Mouse (Mus musculus): ENCODE data around the gene Clasp2. TPM values are rescaled to one million over a fixed set of nuclear protein-coding genes. Genes with fewer than 3 reads are reported as not detected.
A peak's percentile ranks its signal among the peaks of the same experiment; 100 is the strongest.

The Clasp2 gene
- polyA plus RNA-seq, 2 experiments: 4.7 to 8.8 TPM

- TF ChIP-seq EP300 (IDR thresholded peaks at IDR 0.05; ENCODE audit: low read depth): no peak
- TF ChIP-seq CTCF (IDR thresholded peaks at IDR 0.05; ENCODE audit: low read depth): no peak
- 69% methylated on average over 1 of the region's 1 CpGs for WGBS (ENCODE audit: insufficient replicate concordance)
- H3K4me1 ChIP-seq (replicated peaks; ENCODE audit: control insufficient read depth in 2 of 2, insufficient read depth in 2 of 2, low read length in 1 of 2): peaks cover 15 to 16% of the 10 kb centered on the region in 2 experiments
- ATAC-seq (ENCODE audit: insufficient read depth) (no peak), DNase-seq (ENCODE audit: low read depth in 3 of 3, low spot score in 3 of 3) (no peak)
- H3K36me3 ChIP-seq (replicated peaks; ENCODE audit: control insufficient read depth, insufficient read depth, low read depth): peaks cover 51% of the 10 kb centered on the region
- no peak overlapping the region for H3K27ac ChIP-seq
- no peak overlapping the region for H3K9ac ChIP-seq (replicated peaks)
- H3K27me3 ChIP-seq (ENCODE audit: control insufficient read depth, insufficient read depth, low read length): no peaks in the 10 kb centered on the region
- H3K4me3 ChIP-seq (ENCODE audit: insufficient read depth in 1 of 2, low read depth in 2 of 2, low read length in 2 of 2): no peak overlapping the region
- no peak overlapping the region for H3K4me2 ChIP-seq (ENCODE audit: low read depth)
- no peaks in the 10 kb centered on the region for H3K9me3 ChIP-seq (ENCODE audit: control insufficient read depth, low read length)
Observed at GRCm38 (mm10) chr9:113947216-113947615, 205.9 kb downstream of the Clasp2 start.

- H3K4me3 ChIP-seq (ENCODE audit: insufficient read depth in 1 of 2, low read depth in 2 of 2, low read length in 2 of 2): no peak overlapping the region
- peaks cover 0 to 2% of the 10 kb centered on the region in 2 experiments; a peak in 2 of 4 replicates for H3K4me1 ChIP-seq (replicated peaks; ENCODE audit: control insufficient read depth in 2 of 2, insufficient read depth in 2 of 2, low read length in 1 of 2)
- 78% methylated on average over 4 of the region's 4 CpGs for WGBS (ENCODE audit: insufficient replicate concordance)
- H3K27ac ChIP-seq: no peak overlapping the region
- H3K27me3 ChIP-seq (ENCODE audit: control insufficient read depth, insufficient read depth, low read length): no peaks in the 10 kb centered on the region
- H3K9me3 ChIP-seq (ENCODE audit: control insufficient read depth, low read length): no peaks in the 10 kb centered on the region
- DNase-seq (ENCODE audit: low read depth in 3 of 3, low spot score in 3 of 3) (no peak), ATAC-seq (ENCODE audit: insufficient read depth) (no peak)
- peaks cover 76% of the 10 kb centered on the region for H3K36me3 ChIP-seq (replicated peaks; ENCODE audit: control insufficient read depth, insufficient read depth, low read depth)
- H3K4me2 ChIP-seq (ENCODE audit: low read depth): no peak overlapping the region
- TF ChIP-seq EP300 (IDR thresholded peaks at IDR 0.05; ENCODE audit: low read depth) (no peak), CTCF (IDR thresholded peaks at IDR 0.05; ENCODE audit: low read depth) (no peak)
- no peak overlapping the region for H3K9ac ChIP-seq (replicated peaks)
Observed at GRCm38 (mm10) chr9:113957777-113958176, 216.5 kb downstream of the Clasp2 start.

GRCm38 (mm10) chr9:113963718-113964117, 222.4 kb downstream of the Clasp2 start:
- no peak for TF ChIP-seq EP300 (IDR thresholded peaks at IDR 0.05; ENCODE audit: low read depth)
- TF ChIP-seq CTCF (IDR thresholded peaks at IDR 0.05; ENCODE audit: low read depth): no peak
- ATAC-seq (ENCODE audit: insufficient read depth) (no peak), DNase-seq (ENCODE audit: low read depth in 3 of 3, low spot score in 3 of 3) (no peak)
- H3K27ac ChIP-seq: no peak overlapping the region
- H3K9ac ChIP-seq (replicated peaks): no peak overlapping the region
- no peak overlapping the region for H3K4me2 ChIP-seq (ENCODE audit: low read depth)
- H3K4me1 ChIP-seq (replicated peaks; ENCODE audit: control insufficient read depth in 2 of 2, insufficient read depth in 2 of 2, low read length in 1 of 2): peaks cover 24 to 27% of the 10 kb centered on the region in 2 experiments
- no peaks in the 10 kb centered on the region for H3K9me3 ChIP-seq (ENCODE audit: control insufficient read depth, low read length)
- peaks cover 76% of the 10 kb centered on the region for H3K36me3 ChIP-seq (replicated peaks; ENCODE audit: control insufficient read depth, insufficient read depth, low read depth)
- no peak overlapping the region for H3K4me3 ChIP-seq (ENCODE audit: insufficient read depth in 1 of 2, low read depth in 2 of 2, low read length in 2 of 2)
- no peaks in the 10 kb centered on the region for H3K27me3 ChIP-seq (ENCODE audit: control insufficient read depth, insufficient read depth, low read length)

- no peak overlapping the region for H3K9ac ChIP-seq (replicated peaks)
- no peak overlapping the region for H3K4me2 ChIP-seq (ENCODE audit: low read depth)
- peaks cover 28% of the 10 kb centered on the region in 2 experiments for H3K4me1 ChIP-seq (replicated peaks; ENCODE audit: control insufficient read depth in 2 of 2, insufficient read depth in 2 of 2, low read length in 1 of 2)
- WGBS (ENCODE audit: insufficient replicate concordance): 88% methylated on average over 8 of the region's 8 CpGs
- TF ChIP-seq CTCF (IDR thresholded peaks at IDR 0.05; ENCODE audit: low read depth): no peak
- no peak for TF ChIP-seq EP300 (IDR thresholded peaks at IDR 0.05; ENCODE audit: low read depth)
- no peaks in the 10 kb centered on the region for H3K27me3 ChIP-seq (ENCODE audit: control insufficient read depth, insufficient read depth, low read length)
- no peak overlapping the region for H3K27ac ChIP-seq
- peaks cover 71% of the 10 kb centered on the region for H3K36me3 ChIP-seq (replicated peaks; ENCODE audit: control insufficient read depth, insufficient read depth, low read depth)
- no peak overlapping the region for H3K4me3 ChIP-seq (ENCODE audit: insufficient read depth in 1 of 2, low read depth in 2 of 2, low read length in 2 of 2)
- DNase-seq (ENCODE audit: low read depth in 3 of 3, low spot score in 3 of 3) (no peak), ATAC-seq (ENCODE audit: insufficient read depth) (no peak)
- H3K9me3 ChIP-seq (ENCODE audit: control insufficient read depth, low read length): no peaks in the 10 kb centered on the region
Observed at GRCm38 (mm10) chr9:113964415-113964814, 223.1 kb downstream of the Clasp2 start.

- no peak overlapping the region for H3K4me2 ChIP-seq (ENCODE audit: low read depth)
- no peak for TF ChIP-seq EP300 (IDR thresholded peaks at IDR 0.05; ENCODE audit: low read depth)
- TF ChIP-seq CTCF (IDR thresholded peaks at IDR 0.05; ENCODE audit: low read depth): no peak
- H3K27me3 ChIP-seq (ENCODE audit: control insufficient read depth, insufficient read depth, low read length): no peaks in the 10 kb centered on the region
- H3K36me3 ChIP-seq (replicated peaks; ENCODE audit: control insufficient read depth, insufficient read depth, low read depth): peaks cover 73% of the 10 kb centered on the region
- DNase-seq (ENCODE audit: low read depth in 3 of 3, low spot score in 3 of 3) (no peak), ATAC-seq (ENCODE audit: insufficient read depth) (no peak)
- peaks cover 30 to 40% of the 10 kb centered on the region in 2 experiments for H3K4me1 ChIP-seq (replicated peaks; ENCODE audit: control insufficient read depth in 2 of 2, insufficient read depth in 2 of 2, low read length in 1 of 2)
- no peak overlapping the region for H3K4me3 ChIP-seq (ENCODE audit: insufficient read depth in 1 of 2, low read depth in 2 of 2, low read length in 2 of 2)
- H3K9ac ChIP-seq (replicated peaks): peak overlapping the region; percentile 14
- WGBS (ENCODE audit: insufficient replicate concordance): 52% methylated on average over 4 of the region's 4 CpGs
- peak overlapping the region; percentile 99 for H3K27ac ChIP-seq
- no peaks in the 10 kb centered on the region for H3K9me3 ChIP-seq (ENCODE audit: control insufficient read depth, low read length)
Observed at GRCm38 (mm10) chr9:113966838-113967237, 225.6 kb downstream of the Clasp2 start.

All from liver, embryonic 14.5 days (tissue).